Mouse (Mus musculus) megakaryocyte, embryonic 14.5 days (primary cell): ENCODE data around the gene Mgst2.

Experiments used
- FLI1 ChIP-seq: IDR thresholded peaks from 2 replicates; pipeline ENCODE4 v1.6.1; 2012; ENCODE audit warnings: low read length, inconsistent platforms, mixed read lengths
- GATA1 ChIP-seq: IDR thresholded peaks from 3 replicates; pipeline ENCODE4 v1.6.1; 2012; ENCODE audit warnings: mixed read lengths, low read length, inconsistent platforms, borderline replicate concordance

GRCm38 (mm10) chr3:51661880-51662550 is 1.9 kb downstream of the Mgst2 start:
- TF ChIP-seq FLI1 (no peak), GATA1 (no peak)
